Mouse (Mus musculus) liver, postnatal 0 days (tissue): ENCODE measurements around the gene Slc35g1.

Experiments used
- CTCF ChIP-seq: sonication (generic); IDR thresholded peaks from 2 replicates; pipeline ENCODE4 v1.5.1; 2016; ENCODE audit warnings: antibody characterized with exemption, low read depth
- EP300 ChIP-seq: IDR thresholded peaks from 2 replicates; pipeline ENCODE4 v1.6.1; 2016; ENCODE audit warnings: antibody characterized with exemption, low read depth, mild to moderate bottlenecking

DNA sequence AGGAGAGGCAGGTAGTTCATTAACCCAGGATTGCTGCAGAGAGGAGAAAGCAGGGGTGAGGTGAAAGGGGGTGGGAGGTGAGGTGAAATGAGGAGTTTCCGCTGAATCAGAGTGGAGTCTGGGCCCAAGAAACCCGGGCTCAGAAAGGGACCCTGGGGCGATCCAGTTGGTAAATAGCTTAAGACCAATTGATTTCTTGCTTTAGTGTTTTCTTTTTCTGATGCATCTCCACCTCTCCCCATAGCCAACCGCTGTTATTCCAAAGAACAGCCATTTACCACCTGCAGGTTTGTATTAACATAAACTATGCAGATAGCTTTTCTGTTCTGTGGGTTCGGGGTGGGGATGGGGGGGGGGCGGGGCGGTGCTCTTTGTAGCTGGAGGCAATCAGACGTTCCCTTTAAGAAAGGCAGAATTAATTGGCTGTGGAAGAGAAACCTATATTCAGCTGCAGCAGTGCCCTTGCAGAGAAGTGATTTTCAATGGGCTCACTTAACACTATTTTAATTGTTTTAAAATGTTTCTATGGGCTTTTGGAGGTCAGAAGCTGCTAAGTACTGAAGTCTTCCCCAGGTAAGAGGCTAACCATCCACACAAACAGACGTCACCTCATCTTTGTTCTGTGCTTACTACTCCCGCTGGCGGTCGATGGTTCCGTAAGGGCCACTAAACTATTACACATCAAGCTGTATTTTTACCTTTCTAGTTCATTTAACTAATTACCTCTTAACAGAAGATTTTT is 47.3 kb upstream of the Slc35g1 start:
- TF ChIP-seq CTCF: no peak
- TF ChIP-seq EP300: no peak
